24 mouse cellular contexts compared by ENCODE assay signal in genomic region chr7:130089896-130090610, GRCm38 (mm10).
A peak's percentile ranks its signal among the peaks of the same experiment; 100 is the strongest.
DNase-seq lines count a peak whose midpoint lies in the region; ATAC-seq lines count a peak whose summit lies in the region.
"Had no signal": no experiment of that assay in that cellular context is flagged by ENCODE, and none has a peak within 500 bp of the region (broad histone marks: within the 10 kb centered on the region; RNA-seq: fewer than 3 reads in every experiment).

No protein-coding gene starts in this region.

- no peaks in the 10 kb centered on the region for H3K27me3 ChIP-seq in midbrain, embryonic 14.5 days (ENCODE audit: control insufficient read depth, insufficient read depth, low read length)
- no peaks in the 10 kb centered on the region for H3K27me3 ChIP-seq in midbrain, embryonic 15.5 days (replicated peaks)
- no peaks in the 10 kb centered on the region for H3K27me3 ChIP-seq in forebrain, embryonic 14.5 days (replicated peaks; ENCODE audit: control insufficient read depth, insufficient read depth, low read length)
- H3K27me3 ChIP-seq: embryonic facial prominence, embryonic 12.5 days; embryonic facial prominence, embryonic 15.5 days; forebrain, embryonic 15.5 days; heart, embryonic 12.5 days; heart, embryonic 15.5 days; hindbrain, embryonic 13.5 days; intestine, embryonic 15.5 days had no signal

- H3K4me1 ChIP-seq in midbrain, embryonic 14.5 days (ENCODE audit: control insufficient read depth, insufficient read depth, low read length) = no peaks in the 10 kb centered on the region; the same call in 1 of the 2 replicates
- no peaks in the 10 kb centered on the region for H3K4me1 ChIP-seq in midbrain, embryonic 15.5 days
- H3K4me1 ChIP-seq in forebrain, embryonic 14.5 days (ENCODE audit: control insufficient read depth, insufficient read depth, low read length) = 0 out of 2 replicates have a peak, but pooled peaks cover 4% of the 10 kb centered on the region
- H3K4me1 ChIP-seq: embryonic facial prominence, embryonic 12.5 days; embryonic facial prominence, embryonic 15.5 days; forebrain, embryonic 15.5 days; heart, embryonic 15.5 days; hindbrain, embryonic 13.5 days; intestine, embryonic 15.5 days had no signal

- WGBS in midbrain, embryonic 14.5 days = 75% methylated on average over 8 of the region's 8 CpGs
- WGBS in midbrain, embryonic 15.5 days = 72% methylated on average over 8 of the region's 8 CpGs
- 89% methylated on average over 8 of the region's 8 CpGs for WGBS in forebrain, embryonic 14.5 days

- no peak overlapping the region for H3K4me2 ChIP-seq in midbrain, embryonic 14.5 days (ENCODE audit: low read length)
- no peak overlapping the region for H3K4me2 ChIP-seq in midbrain, embryonic 15.5 days
- H3K4me2 ChIP-seq in forebrain, embryonic 14.5 days (ENCODE audit: low read length) = no peak overlapping the region
- H3K4me2 ChIP-seq: embryonic facial prominence, embryonic 12.5 days; embryonic facial prominence, embryonic 15.5 days; forebrain, embryonic 15.5 days; heart, embryonic 12.5 days; heart, embryonic 15.5 days; hindbrain, embryonic 13.5 days; intestine, embryonic 15.5 days had no signal

- no peak overlapping the region for H3K9ac ChIP-seq in midbrain, embryonic 14.5 days (replicated peaks; ENCODE audit: low read length)
- H3K9ac ChIP-seq in midbrain, embryonic 15.5 days = no peak overlapping the region
- no peak overlapping the region for H3K9ac ChIP-seq in forebrain, embryonic 14.5 days (ENCODE audit: low read length)
- H3K9ac ChIP-seq: embryonic facial prominence, embryonic 12.5 days; embryonic facial prominence, embryonic 15.5 days; forebrain, embryonic 15.5 days; heart, embryonic 12.5 days; heart, embryonic 15.5 days; hindbrain, embryonic 13.5 days; intestine, embryonic 15.5 days had no signal

- peak; percentile 22 for DNase-seq in midbrain, embryonic 14.5 days
- DNase-seq in adrenal gland, postnatal 10 days = peak; percentile 40
- DNase-seq in adrenal gland, postnatal 36 days = peak; percentile 50 to 54
- DNase-seq in spleen, adult 12 weeks (ENCODE audit: low spot score) = no peak
- DNase-seq in forebrain, embryonic 14.5 days (ENCODE audit: low spot score) = no peak
- DNase-seq: cerebellum, adult 11 months; cerebellum, adult 2 months; cerebellum, adult 9-11 months; cerebellum, postnatal 25 days; gastrocnemius, postnatal 36 days; heart, postnatal 10 days; heart, postnatal 36 days; kidney, adult 11 months had no signal

- no peaks in the 10 kb centered on the region for H3K36me3 ChIP-seq in midbrain, embryonic 14.5 days (ENCODE audit: control insufficient read depth, insufficient read depth, low read length)
- H3K36me3 ChIP-seq in midbrain, embryonic 15.5 days (replicated peaks) = no peaks in the 10 kb centered on the region
- no peaks in the 10 kb centered on the region for H3K36me3 ChIP-seq in forebrain, embryonic 14.5 days (ENCODE audit: control insufficient read depth, insufficient read depth, low read length)
- H3K36me3 ChIP-seq: embryonic facial prominence, embryonic 12.5 days; embryonic facial prominence, embryonic 15.5 days; forebrain, embryonic 15.5 days; heart, embryonic 12.5 days; heart, embryonic 15.5 days; hindbrain, embryonic 10.5 days; hindbrain, embryonic 13.5 days; intestine, embryonic 15.5 days had no signal

- no peak for ATAC-seq in midbrain, embryonic 14.5 days (ENCODE audit: low FRiP score, low TSS enrichment)
- no peak for ATAC-seq in midbrain, embryonic 15.5 days (replicated peaks)
- no peak for ATAC-seq in forebrain, embryonic 14.5 days
- ATAC-seq: CD4-positive, CD25-positive, alpha-beta regulatory T cell, adult 4 months; forebrain, embryonic 15.5 days; hindbrain, embryonic 16.5 days; intestine, embryonic 15.5 days had no signal

- no peak overlapping the region for H3K4me3 ChIP-seq in midbrain, embryonic 14.5 days (replicated peaks; ENCODE audit: low read depth, low read length)
- H3K4me3 ChIP-seq in midbrain, embryonic 15.5 days = no peak overlapping the region
- H3K4me3 ChIP-seq in forebrain, embryonic 14.5 days (ENCODE audit: low read depth, low read length) = no peak overlapping the region
- H3K4me3 ChIP-seq: embryonic facial prominence, embryonic 12.5 days; embryonic facial prominence, embryonic 15.5 days; forebrain, embryonic 15.5 days; heart, embryonic 12.5 days; heart, embryonic 15.5 days; hindbrain, embryonic 10.5 days; hindbrain, embryonic 13.5 days; intestine, embryonic 15.5 days had no signal

- no peaks in the 10 kb centered on the region for H3K9me3 ChIP-seq in midbrain, embryonic 14.5 days (ENCODE audit: control insufficient read depth, low read length)
- no peaks in the 10 kb centered on the region for H3K9me3 ChIP-seq in midbrain, embryonic 15.5 days
- no peaks in the 10 kb centered on the region for H3K9me3 ChIP-seq in forebrain, embryonic 14.5 days (replicated peaks; ENCODE audit: control insufficient read depth, low read length)
- H3K9me3 ChIP-seq: embryonic facial prominence, embryonic 12.5 days; embryonic facial prominence, embryonic 15.5 days; forebrain, embryonic 15.5 days; heart, embryonic 12.5 days; heart, embryonic 15.5 days; hindbrain, embryonic 10.5 days; hindbrain, embryonic 13.5 days; intestine, embryonic 15.5 days had no signal

- no peak overlapping the region for H3K27ac ChIP-seq in midbrain, embryonic 14.5 days (replicated peaks; ENCODE audit: low read depth, low read length)
- H3K27ac ChIP-seq in midbrain, embryonic 15.5 days = no peak overlapping the region
- H3K27ac ChIP-seq in forebrain, embryonic 14.5 days (ENCODE audit: low read depth, low read length) = no peak overlapping the region
- H3K27ac ChIP-seq: embryonic facial prominence, embryonic 12.5 days; embryonic facial prominence, embryonic 15.5 days; forebrain, embryonic 15.5 days; heart, embryonic 15.5 days; hindbrain, embryonic 10.5 days; hindbrain, embryonic 13.5 days; intestine, embryonic 15.5 days had no signal

Comparison
In these comparisons a context has a peak if more than half of its experiments do, and no peak if none do; other contexts are left out.
1. DNase-seq: peak in midbrain, embryonic 14.5 days (single experiment), adrenal gland, postnatal 10 days (single experiment) and adrenal gland, postnatal 36 days (2 of 2); none in spleen, adult 12 weeks (single experiment) and forebrain, embryonic 14.5 days (single experiment).